Mouse (Mus musculus) frontal cortex, postnatal 10 days (tissue): Measurements from ENCODE around the gene Ccnb1.
"Not testable (repeated sequence)": the region's sequence is repeated elsewhere in the genome, so short reads cannot be mapped to it uniquely, and the experiment has no call there.

Experiments
- DNase-seq, 2 experiments: peaks; one replicate each; pipeline ENCODE4 v3.0.0; 2022; ENCODE audit warnings: low spot score in 2 of 2, mixed read lengths in 1 of 2

Gene Ccnb1

DNA sequence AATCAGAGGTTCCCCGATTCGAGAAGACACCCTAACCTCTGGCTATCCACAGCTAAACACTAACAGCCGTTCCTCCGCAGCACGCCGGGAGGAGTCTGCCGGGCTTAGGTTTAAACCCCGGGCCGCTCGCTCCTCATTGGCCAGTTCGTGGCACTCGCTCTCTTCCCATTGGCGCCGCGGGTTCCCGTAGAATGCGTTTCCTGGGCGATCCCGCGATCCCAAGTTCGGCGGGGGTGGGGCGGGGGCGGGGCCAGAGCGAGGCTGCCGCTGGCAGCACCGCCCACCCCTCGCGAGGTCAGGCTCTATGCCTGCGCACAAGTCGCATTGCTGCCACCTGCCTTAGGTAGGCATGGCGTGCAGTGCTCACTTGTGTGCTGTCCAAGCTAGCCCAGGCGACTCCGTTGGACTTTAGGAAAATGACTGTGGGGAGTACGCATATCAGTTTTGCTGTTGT lies at the start of gene Ccnb1:
Gene Ccnb1, minus strand, starts transcription at position 157 of the 454 bp plus-strand sequence.
- peak; percentile 77 to 89 for DNase-seq

DNA sequence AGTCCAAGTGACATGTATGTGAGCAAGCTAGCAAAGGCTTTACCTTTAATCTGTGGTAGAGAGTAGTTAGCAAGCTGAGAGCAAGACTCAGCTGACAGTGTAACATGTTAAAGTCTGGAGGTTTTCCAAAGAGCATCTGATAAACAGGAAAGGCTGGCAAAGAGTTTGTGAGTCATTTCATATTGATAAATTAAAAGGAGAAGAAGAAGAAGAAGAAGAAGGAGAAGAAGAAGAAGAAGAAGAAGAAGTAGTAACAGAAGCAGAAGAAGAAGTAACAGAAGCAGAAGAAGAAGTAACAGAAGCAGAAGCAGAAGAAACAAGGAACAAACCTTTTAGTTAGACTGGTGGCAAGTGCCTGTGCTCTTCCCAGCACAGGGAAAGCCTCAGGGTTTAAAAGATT lies 48.4 kb upstream of the Ccnb1 start:
- DNase-seq, result no peak

DNA sequence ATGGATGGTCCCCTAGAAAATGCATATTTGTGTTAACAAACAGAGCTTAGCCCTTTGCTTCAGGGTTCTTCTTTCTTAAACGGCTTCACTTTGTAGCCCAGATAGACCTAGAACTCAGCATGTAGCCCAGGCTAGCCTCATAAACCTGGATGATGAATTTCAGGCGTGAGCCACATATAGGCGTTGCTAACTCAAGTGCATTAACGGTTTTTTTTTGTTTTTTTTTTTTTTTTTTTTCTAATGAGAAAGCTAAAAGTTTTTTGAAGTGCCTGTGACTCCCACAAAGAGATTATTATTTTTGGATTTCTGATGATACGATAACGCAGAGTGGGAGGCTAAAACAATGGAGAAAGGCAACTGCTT lies 47.3 kb upstream of the Ccnb1 start:
- no peak for DNase-seq

DNA sequence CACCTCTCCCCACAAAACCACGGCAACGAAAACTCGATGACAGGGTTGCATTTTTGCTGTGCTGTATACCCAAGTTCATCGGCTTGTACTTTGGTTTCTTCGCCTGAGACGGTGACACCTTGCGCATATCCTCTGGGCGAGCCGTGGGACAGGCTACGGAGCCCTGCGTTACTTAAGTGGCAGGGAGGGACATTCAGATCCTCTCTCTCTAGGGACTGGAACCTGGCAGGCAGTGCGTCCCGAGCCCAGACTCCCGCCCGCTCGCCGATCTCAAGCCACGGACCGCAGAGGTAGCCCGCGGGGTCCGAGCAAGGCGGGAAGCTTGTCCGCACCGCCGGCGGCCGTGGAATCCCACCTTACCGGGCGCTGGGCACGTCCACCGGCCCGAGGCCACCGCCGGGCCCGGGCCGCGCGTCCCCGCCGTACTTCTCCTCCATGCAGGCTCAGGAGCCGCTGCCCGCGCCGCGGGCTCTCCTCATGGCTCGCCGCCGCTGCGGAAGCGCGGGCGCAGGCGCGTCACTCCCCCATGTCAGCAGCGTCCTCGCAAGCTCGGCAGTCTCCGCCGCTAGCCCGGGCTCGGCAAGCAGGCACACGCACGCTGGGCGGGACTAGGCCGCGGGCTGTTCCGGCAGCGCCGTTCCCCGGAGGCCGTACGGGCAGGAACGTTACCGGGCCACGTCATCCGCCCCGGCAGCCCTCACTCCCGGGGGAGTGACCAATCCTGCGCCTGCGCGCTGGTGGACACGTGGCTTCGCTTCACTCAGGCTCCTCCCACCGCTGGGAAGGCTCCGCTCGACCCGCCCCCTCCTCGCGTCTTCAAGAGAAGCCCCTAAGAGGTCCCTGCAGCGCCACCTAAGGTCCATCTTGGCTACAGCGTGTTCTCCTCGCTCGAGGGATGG lies 46.6 kb upstream of the Ccnb1 start, which contains the start of gene Slc30a5:
Gene Slc30a5, minus strand, starts transcription at position 687 of the 899 bp plus-strand sequence.
- peak; percentile 98 to 99 for DNase-seq

DNA sequence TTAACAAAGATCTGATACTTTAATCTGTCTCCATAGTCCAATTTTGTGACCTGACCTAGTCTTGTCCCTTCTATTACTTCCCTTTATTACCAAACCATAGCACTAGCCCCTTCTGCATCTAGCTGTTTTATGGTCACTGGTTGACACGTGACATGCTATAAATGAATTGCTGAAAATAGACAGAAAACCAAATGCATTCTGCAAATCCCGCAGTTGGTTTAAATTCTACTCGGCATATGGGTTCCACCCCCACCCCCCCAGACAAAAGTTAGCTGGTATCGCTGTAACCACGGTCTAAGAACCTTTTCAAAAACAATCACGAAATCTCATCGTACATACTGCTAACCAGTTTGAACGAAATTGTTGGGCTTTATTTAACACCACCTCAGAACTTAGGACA lies 45.8 kb upstream of the Ccnb1 start:
- DNase-seq, result no peak

DNA sequence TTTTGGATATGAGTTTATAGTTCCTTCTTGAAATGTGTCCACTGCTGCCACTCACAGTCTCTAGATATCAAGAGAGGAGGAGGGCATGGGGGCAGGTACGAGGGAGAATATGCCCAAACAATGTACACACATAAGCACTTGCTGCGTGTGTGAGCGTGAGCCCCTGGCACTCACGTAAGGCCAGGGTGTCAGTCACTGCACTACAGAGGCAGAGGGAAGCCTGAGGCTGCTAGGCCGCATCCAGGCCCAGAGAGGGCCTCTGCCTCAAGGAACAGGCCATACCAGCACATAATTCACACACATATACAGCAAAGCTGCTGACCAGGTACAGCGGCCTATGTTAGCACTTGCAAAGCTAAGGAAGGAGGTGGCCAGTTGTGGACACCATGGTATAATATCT lies 44.8 kb upstream of the Ccnb1 start:
- no peak for DNase-seq

DNA sequence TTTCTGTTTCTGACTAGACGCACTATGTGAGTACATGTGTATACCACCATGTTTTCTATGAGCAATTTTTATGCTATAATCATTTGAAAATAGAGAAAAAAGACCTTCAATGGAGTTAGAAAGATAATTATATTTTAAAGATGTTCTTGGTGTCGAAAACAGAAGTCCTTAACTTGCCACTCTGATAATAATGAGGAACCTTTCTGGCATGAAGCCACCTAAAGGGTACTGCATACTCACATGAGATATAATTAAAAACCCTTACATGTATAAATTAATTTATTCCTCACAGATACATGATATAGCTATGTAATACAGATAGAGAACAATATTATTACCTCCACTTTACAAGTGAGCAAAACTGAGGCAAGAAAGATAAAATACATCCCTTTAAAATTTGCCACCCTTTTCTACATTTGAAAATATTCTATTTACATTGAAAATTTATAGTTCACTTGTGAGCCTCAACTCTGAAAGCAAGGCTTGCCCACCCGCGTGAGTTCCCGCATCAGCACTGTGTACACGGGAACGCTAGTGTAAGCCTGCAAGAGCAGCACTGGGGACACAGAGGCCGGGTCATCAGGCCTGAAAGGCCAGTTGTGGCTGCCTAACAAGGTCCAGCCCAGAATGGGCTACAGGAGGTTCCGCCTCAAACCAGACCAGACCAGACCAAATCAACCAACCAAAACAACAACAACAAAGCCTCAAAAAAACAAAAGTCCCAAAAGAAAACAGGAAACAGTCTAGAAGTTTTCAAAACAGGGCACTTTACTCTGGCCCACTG lies 39.4 kb upstream of the Ccnb1 start:
- no peak for DNase-seq

DNA sequence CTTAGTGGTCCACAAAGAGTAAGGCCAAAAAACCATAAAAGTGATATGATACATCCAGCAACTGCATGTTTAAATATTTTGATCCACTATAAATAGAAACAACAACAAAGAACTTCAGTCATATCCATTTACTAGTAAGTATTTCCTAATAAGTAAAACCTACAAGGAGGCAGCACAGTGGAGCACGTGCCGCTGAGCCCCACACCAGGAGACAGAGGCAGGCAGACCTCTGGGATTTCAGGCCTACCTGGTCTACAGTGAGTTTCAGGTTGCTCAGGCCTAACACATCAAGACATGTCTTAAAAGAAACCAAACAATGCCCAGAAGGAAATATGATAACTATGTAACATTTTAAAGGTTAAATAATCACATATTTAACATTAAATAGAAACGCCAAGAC lies 38.5 kb upstream of the Ccnb1 start:
- DNase-seq, result no peak

DNA sequence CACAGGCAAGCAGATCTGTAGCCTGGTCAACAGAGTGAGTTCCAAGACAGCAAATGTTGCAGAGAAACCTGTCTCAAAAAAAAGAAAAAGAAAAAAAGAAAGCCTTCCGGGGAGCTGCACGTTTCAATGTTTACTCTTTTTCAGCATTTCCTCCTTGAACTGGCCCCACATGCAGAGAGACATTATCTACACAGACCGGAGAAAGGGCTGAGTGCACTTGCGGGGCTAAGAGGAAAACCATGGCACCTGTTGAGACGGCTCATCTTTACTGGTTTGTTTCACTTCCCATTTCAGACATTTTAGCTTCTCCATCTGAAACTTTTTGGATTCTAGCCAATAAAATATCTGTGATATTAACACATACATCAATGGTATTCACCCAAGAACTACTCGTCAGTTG lies 37.9 kb upstream of the Ccnb1 start:
- no peak for DNase-seq

DNA sequence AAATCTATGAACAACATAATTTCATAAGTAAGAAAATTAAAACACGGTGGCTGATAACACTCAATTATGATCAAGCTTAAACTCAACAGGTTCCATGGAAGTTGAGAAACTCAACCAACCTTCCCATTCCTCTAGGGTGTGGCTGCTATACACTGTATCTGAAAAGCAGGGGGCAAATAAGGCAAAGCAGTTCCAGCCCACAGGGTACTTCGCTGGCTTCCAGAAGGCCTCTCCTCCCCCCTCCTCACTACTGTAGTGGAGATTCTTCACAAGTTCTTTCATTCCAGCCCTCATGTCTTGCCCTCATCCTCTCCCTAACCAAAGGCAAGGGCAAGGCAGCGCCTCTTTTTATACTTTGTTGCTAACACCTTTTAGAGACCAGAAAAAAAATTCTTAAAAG lies 37.5 kb upstream of the Ccnb1 start:
- DNase-seq, result no peak

DNA sequence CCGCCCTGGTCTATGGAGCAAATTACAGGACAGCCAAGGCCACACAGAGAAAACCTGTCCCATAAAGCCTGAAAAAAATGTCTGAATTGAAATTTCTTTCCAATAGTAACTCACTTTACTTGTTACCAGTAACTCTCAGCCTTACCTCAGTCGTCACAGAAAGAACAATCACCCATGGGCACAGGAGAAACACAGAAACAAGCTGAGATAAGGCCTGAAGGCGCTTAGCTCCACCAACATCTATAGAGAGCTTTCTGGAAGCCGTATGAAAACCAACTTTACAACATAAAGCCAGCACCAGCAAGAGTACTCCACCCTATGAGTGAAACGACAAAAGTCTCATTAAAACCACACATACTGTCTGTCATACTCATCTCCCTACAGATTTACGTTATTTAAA lies 28.1 kb upstream of the Ccnb1 start:
- no peak for DNase-seq

DNA sequence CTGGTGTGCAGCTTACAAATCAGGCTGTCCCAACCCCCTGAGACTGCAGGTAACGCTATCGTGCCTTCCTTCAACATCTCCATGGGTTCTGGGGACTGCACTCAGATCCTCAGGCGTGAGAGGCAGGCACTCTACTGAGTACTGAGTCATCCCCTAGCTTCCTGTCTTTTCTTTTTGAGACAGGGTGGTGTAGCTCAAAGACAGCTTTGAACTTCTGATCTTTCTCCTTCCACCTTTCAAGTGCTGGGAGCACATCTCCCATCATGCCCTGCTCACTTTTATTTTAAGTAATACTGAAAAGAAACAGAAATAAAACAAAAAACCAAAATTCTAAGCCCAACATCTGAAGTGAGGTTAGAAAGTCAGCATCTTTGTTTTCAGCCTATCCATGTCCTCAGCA lies 19.4 kb upstream of the Ccnb1 start:
- no peak for DNase-seq

DNA sequence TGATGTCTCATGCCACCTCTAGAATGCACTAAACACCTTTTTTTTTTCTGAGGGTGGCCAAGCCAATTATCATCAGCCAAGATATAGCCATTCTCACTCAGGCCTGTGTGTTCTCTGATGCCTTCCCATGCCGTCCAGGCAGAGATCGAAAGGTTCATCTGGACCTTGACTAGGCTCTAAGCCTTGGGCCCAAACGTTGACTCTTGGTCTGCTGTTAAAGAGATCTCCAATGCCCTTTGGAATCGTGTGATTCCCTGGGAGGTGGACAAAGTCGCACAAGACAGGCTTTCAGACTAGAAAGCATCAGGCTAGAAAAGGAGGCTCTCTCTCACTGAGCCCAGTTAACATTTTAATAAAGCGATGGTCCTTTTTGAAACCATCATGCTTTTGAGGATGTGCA lies 10.8 kb upstream of the Ccnb1 start:
- DNase-seq, result no peak

DNA sequence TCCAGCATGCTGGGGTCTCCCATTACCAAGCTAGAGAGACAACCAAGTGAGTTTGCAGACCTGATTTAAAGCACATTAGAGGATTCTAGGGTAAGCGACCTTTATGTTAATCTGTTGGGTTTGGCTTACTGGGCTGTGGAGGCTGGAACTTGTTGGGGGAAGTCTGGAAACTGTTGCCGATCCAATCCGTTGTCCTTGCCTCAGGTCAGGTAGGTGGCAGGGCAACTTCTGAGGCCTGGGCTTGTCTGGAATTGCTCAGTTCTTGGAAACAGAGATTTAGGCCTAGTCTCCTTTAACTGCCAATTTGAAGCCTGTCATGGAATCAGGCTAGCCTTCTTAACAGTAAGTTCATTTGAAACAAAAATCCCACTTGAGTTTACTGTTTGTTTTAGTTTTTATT lies 2.7 kb upstream of the Ccnb1 start:
- DNase-seq, result no peak

DNA sequence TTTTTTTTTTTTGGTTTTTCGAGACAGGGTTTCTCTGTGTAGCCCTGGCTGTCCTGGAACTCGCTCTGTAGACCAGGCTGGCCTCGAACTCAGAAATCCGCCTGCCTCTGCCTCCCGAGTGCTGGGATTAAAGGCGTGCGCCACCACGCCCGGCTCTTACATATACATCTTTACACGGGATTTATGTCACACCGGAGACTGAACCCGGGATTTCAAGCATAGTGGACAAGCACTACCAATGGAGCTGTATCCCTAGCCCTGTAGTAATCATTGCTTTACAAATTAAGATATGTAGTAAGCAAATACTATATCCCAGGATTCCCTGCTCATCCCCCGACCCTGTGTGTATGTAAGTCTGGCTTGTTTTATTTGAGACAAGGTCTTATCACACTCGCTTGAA lies 1.7 kb upstream of the Ccnb1 start:
- DNase-seq, result not testable (repeated sequence)

DNA sequence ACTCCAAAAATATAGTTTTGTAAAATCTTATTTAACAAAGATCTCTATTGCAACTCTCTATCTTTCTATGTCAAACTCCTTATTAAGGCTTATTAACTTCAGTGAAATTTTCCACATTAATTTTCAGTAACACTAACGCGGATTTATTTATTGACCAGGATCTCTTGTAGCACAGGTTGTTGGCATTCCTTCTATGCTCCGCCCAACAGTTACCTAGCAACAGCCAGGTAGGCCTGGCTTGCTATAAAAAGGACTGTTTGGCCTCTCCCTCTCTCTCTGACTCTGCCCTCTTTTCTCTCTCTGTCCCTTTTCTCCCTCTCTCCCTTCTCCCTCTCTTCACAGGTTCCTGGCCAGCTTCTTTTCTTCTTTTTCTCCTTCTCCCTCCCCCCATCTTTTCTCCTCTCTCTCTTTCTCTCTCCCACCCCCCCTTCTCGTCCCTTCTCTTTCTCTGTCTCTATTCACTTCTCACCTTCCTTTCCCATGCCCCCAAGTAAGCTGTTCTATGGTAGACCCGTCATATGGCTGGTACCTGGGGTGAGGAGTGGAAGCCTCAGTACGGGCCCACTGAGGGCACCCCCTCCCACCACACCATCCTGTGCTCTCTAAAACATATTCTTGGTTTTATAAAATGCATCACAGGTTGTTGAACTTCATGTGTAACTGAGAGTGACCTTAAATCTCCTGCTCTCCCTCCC lies 1.1 kb upstream of the Ccnb1 start:
- no peak for DNase-seq

DNA sequence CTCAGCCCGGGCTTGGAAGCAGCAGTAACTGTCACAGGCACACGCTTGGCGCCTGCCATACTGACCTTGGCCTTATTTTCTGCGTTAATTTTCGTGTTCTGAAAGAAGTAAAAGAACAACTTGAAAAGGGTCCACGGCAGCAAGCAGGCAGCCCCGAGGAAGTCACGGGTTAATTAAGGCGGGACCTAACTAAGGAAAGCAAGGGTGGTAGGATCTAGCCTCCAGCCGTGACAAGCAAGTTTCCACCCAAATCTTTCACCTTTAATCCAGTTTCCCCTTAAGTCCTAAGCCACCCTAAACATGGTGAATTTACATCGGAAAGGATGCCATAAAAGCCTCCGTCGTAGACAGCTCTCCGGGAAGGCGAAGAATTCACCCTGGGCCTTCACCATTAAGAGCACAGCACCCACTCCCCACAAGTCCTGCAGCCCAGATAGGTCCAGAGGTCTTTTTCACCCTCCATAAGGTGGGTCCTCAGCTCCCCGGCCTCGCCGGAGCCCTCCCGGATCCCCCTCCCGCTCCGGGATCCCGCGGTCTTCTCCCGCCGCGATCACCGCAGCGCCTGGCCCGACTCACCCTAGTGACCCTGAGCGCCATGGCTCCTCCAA lies 460 bp downstream of the Ccnb1 start:
- no peak for DNase-seq

DNA sequence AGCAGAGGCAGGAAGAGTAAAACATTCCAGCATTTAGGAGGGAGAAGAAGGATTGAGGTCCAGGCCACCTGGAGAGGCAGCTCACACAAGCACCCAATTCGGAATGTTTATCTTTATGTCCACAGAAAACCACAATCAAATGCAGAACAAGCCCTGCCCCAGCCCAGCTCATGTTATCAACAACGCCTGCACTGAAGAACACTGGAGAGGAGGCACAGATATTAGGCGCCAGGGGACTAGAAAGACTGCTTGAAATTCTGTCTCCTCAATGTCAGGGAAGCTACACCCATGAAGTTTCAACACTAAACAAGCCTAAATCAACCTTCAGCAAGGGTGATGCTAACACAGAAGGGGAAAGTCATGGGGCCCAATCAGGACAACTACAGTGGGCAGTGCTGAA lies 8.9 kb downstream of the Ccnb1 start:
- DNase-seq, result no peak

DNA sequence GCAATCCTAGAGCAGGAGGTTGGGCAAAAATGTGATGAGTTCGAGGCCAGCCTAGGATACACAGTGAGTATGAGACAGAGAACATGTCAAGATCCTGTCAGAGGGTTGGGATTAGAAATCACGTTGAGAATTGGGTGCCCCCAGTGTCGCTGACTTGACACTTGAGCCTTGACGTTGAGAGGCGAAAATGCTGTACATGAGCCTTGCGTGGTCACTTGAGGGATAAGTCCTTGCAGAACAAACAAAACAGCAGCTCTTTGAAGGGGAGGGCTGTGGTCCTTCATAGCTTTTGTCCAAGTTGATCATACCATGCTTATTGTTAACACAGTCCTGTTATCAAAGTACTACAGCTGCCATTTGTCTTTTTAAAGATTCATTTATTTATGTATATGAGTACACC lies 9.7 kb downstream of the Ccnb1 start:
- no peak for DNase-seq

DNA sequence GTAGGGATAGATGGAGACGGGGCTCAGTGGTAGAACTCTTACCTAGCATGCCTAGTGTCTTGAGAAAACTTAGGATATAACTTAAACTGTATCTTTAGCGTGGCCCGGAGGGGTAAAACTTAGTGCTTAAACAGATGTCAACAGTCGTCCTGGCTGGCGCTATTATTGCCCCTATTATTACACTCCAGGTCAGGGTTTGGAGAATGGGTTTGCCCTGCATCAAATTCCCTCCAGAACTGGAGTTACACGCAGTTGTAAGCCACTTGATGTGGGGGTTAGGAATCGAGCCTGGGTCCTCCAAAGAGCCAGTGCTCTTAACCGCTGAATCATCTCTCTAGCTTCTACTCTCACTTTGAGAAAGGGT lies 10.3 kb downstream of the Ccnb1 start:
- no peak for DNase-seq

DNA sequence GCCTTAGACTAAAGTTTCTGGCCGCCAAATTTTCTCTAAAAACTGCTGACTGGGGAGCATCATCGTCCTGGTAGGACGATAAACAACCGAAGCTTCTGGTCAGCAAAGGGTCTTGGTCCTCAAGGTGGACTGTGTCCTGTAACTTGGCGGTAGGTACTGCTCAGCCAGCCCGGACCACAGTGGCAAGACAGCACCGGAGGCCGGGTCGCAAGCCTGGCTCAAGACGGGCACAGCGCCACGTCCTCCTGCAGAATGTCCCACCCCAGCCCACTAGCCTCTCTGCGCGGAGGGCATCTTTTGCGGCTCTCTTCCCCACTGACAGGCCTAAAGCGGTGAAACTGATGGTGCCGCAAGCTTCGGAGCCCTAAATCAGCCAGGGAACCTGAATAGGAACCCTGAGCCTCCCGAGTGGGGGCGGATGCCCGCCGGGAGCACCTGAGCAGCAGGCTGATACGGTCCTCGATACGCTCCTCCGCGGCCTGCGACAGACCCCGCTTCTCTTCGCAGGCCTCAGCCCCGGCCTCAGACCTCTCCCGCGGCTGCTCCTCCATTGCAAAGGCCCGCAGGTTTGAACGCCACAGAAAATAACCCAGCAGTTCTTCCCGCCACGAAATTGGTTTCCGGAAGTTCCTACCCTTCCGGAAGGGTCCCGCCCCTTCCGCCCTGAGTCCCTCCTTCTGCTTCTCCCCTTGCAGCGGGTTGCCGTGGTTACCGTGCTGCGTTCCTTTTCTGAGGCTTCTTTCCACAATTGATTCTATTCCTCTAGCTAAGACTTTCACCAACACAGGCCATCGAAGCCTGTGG lies 10.9 kb downstream of the Ccnb1 start, which contains the start of gene Cenph:
Gene Cenph, minus strand, starts transcription at position 648 of the 804 bp plus-strand sequence.
- DNase-seq, result peak; percentile 72 to 77
